Mouse (Mus musculus) forebrain, embryonic 10.5 days (tissue): ENCODE data around the gene B4galnt4. TPM values are rescaled to one million over a fixed set of nuclear protein-coding genes. Genes with fewer than 3 reads are reported as not detected.
A peak's percentile ranks its signal among the peaks of the same experiment; 100 is the strongest.

Experiments
- DNase-seq: peaks from one replicate; pipeline ENCODE4 v3.0.0-alpha.2; 2017; ENCODE audit warnings: low spot score; ENCODE audit errors: extremely low spot score
- H3K27ac ChIP-seq: fragments of 300-500 bp; sonication (generic); 2 replicates; pipeline ENCODE4 v1.5.1; 2016; ENCODE audit warnings: mild to moderate bottlenecking
- H3K27me3 ChIP-seq: fragments of 300-500 bp; sonication (generic); 2 replicates; pipeline ENCODE4 v1.6.1; 2016; ENCODE audit warnings: mild to moderate bottlenecking; ENCODE audit not compliant: poor library complexity, severe bottlenecking
- H3K36me3 ChIP-seq: fragments of 300-500 bp; sonication (generic); replicated peaks from 2 replicates; pipeline ENCODE4 v1.6.1; 2016; ENCODE audit warnings: mild to moderate bottlenecking, moderate library complexity
- H3K4me1 ChIP-seq: fragments of 300-500 bp; sonication (generic); 2 replicates; pipeline ENCODE4 v1.6.1; 2016
- H3K4me3 ChIP-seq: fragments of 300-500 bp; sonication (generic); 2 replicates; pipeline ENCODE4 v1.5.1; 2016; ENCODE audit warnings: mild to moderate bottlenecking, moderate library complexity
- H3K9me3 ChIP-seq: fragments of 300-500 bp; sonication (generic); 2 replicates; pipeline ENCODE4 v1.6.1; 2016; ENCODE audit warnings: mild to moderate bottlenecking, moderate library complexity
- WGBS: fragments of 180-500 bp; shearing (Covaris S2); methylation state at CpG from one replicate; pipeline ENCODE4 v1.1.7; 2016; 5-methylcytosine and 5-hydroxymethylcytosine counted together
- polyA plus RNA-seq: library from polyadenylated mRNA; unstranded; fragments of >200 nt; fragmentation: Nextera tagmentation; extraction: Ambion mirVana; gene quantifications from 2 replicates; pipeline ENCODE4 v1.2.1, GENCODE M21; 2016

B4galnt4 gene
- polyA plus RNA-seq, 1 experiment from 2014 or later, result 24.6 TPM

DNA sequence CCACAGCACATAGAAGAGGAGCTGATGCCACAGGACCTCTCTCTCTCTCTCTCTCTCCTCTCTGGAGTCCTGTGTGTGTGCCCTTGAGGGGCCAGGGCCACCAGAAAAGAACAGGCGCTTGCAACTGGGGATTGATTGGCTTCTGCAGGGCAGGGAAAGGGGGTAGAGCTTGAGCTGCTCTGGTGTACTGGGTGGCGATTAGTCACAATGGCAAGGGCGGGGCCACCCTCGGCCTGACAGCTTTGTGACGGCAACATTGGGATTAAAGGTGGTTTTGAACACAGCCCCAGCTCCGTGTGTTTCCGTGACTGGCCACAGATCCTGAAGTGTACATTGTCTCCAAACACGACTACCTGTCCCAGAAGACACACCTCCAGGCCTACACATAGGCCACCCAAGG, 29.3 kb downstream of the B4galnt4 start:
- Histone ChIP-seq H3K9me3 (no peaks in the 10 kb centered on the region), H3K36me3 (no peaks in the 10 kb centered on the region), H3K27ac (no peak overlapping the region), H3K27me3 (peaks cover 84% of the 10 kb centered on the region), H3K4me1 (peaks cover 45% of the 10 kb centered on the region), H3K4me3 (no peak overlapping the region)
- WGBS, result 66% methylated on average over 8 of the region's 8 CpGs
- DNase-seq, result no peak

DNA sequence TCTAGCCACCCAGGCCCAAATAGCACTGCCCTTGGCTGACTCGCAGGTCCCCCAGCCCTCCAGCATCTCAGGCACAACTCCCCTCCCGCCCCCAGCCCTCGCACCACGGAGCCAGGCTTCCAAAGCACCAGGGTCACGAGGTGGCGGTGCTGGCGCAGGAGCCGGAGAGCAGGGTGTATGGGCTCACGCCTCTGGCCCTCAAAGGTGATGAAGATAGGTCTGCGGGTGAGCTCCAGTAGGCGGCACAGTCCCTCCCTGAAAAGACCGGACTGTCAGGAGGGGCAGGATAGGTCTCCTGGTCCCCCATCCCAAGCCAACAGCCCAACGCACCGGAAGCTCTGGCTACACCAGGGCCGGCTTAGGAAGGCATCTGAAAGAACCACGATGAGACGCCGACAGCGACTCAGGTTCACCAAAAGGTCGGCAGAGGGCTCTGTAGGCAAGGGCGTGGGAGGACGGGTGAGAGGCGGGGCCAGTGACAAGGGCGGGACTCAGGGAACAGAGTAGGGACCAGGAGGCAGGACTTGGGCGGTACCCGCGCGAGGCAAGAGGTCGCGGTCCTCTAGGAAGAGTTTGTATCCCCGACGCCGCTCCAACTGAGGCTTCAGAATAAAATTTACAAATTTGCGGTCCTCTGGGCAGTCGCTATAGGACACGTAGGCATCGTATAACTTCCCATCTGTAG, 31.3 kb downstream of the B4galnt4 start:
- Histone ChIP-seq H3K27ac (peak overlapping the region; percentile 78), H3K4me1 (peaks cover 53% of the 10 kb centered on the region), H3K27me3 (peaks cover 85% of the 10 kb centered on the region), H3K36me3 (no peaks in the 10 kb centered on the region), H3K9me3 (no peaks in the 10 kb centered on the region), H3K4me3 (peak overlapping the region; percentile 45)
- 8% methylated on average over 37 of the region's 37 CpGs for WGBS
- DNase-seq, result peak; percentile 86

- Histone ChIP-seq H3K9me3 (no peaks in the 10 kb centered on the region), H3K4me3 (no peak overlapping the region), H3K4me1 (peaks cover 38% of the 10 kb centered on the region), H3K27me3 (peaks cover 85% of the 10 kb centered on the region), H3K36me3 (no peaks in the 10 kb centered on the region), H3K27ac (no peak overlapping the region)
- WGBS, result 91% methylated on average over 6 of the region's 6 CpGs
- no peak for DNase-seq
Observed at GRCm38 (mm10) chr7:141093950-141094349, 33.0 kb downstream of the B4galnt4 start.

GRCm38 (mm10) chr7:141094487-141095205, 33.7 kb downstream of the B4galnt4 start:
- DNase-seq, result no peak
- peaks cover 85% of the 10 kb centered on the region for H3K27me3 ChIP-seq
- H3K4me1 ChIP-seq, result peaks cover 41% of the 10 kb centered on the region

DNA sequence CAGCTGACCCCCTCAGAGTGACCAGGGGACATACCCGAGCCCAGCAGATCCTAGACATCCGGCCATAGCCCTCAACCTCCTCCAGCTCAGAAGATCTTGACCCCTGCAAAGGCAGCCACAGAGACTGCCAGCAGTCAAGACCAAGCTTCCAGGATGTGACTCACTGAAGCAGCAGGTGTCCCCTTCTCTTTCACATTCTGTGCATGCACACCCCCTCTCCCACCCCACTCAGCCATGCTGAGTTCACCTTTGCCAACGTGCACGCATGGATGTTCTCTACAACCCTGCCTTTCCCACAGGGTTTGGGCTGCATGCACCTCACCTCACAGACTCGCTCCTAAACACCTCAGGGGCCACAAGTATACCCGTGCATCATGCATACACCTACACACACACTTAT, 35.1 kb downstream of the B4galnt4 start:
- H3K4me3 ChIP-seq, result no peak overlapping the region
- peaks cover 46% of the 10 kb centered on the region for H3K4me1 ChIP-seq
- DNase-seq, result no peak
- H3K27me3 ChIP-seq, result peaks cover 85% of the 10 kb centered on the region
- 88% methylated on average over 6 of the region's 6 CpGs for WGBS
- H3K27ac ChIP-seq, result no peak overlapping the region
- no peaks in the 10 kb centered on the region for H3K36me3 ChIP-seq
- H3K9me3 ChIP-seq, result no peaks in the 10 kb centered on the region

More at GRCm38 (mm10) chr7:141094487-141095205, 33.7 kb downstream of the B4galnt4 start:
- Histone ChIP-seq H3K36me3 (no peaks in the 10 kb centered on the region), H3K9me3 (no peaks in the 10 kb centered on the region), H3K27ac (no peak overlapping the region), H3K4me3 (no peak overlapping the region)
- WGBS, result 70% methylated on average over 15 of the region's 15 CpGs

- H3K27me3 ChIP-seq, result peaks cover 85% of the 10 kb centered on the region
- 43% methylated on average over 6 of the region's 6 CpGs for WGBS
- H3K9me3 ChIP-seq, result no peaks in the 10 kb centered on the region
- H3K4me1 ChIP-seq, result peaks cover 44% of the 10 kb centered on the region
- H3K4me3 ChIP-seq, result no peak overlapping the region; the same call in 1 of the 2 replicates
- DNase-seq, result no peak
- no peaks in the 10 kb centered on the region for H3K36me3 ChIP-seq
- H3K27ac ChIP-seq, result no peak overlapping the region
Observed at GRCm38 (mm10) chr7:141096649-141097056, 35.7 kb downstream of the B4galnt4 start.

- Histone ChIP-seq H3K9me3 (no peaks in the 10 kb centered on the region), H3K4me3 (no peak overlapping the region), H3K27me3 (peaks cover 85% of the 10 kb centered on the region), H3K27ac (no peak overlapping the region), H3K4me1 (peaks cover 39% of the 10 kb centered on the region), H3K36me3 (no peaks in the 10 kb centered on the region)
- 84% methylated on average over 5 of the region's 5 CpGs for WGBS
- DNase-seq, result no peak
Observed at GRCm38 (mm10) chr7:141097177-141097576, 36.3 kb downstream of the B4galnt4 start.

DNA sequence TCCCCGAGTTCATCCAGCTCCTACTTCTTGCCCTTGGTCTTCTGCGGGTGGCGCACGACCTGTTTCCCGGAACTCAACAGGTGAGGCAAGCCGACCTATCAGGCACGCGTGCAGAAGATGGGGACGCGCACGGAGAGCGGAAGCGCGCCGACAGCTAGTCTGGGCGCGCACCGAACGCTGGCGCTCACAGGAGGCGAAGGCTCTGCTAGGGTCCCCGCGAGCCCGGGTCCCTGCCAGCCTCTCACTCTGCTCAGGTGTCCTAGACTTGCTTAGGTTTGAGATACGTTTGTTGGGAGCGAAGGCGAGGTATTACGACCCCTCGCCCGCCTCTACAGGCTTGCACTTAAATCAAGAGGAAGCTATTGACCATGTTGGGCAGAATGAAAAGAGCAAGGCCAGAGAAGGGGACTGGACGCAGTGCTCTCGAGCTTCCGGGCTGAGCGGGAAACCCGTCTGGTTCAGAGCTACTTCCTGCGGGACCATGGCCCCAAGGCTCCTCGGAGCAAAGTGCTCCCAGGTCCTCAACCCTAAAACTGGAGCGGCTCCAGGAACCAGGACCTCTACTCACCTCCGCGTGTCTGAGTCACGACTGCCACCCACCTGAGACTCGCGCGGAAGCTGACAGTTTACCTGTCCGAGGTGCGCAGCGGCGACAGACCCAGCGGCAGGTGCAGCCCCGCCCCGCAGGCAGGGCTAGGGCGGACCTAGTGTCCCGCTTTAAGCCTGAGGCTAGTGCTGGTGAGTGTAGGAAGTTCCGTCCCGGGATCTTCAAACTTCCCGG, 39.2 kb downstream of the B4galnt4 start, which contains the start of gene Sigirr:
Gene Sigirr, minus strand, starts transcription at position 662 of the 781 bp plus-strand sequence.
- 1% methylated on average over 56 of the region's 56 CpGs for WGBS
- H3K27me3 ChIP-seq, result peaks cover 65% of the 10 kb centered on the region
- H3K27ac ChIP-seq, result peak within 1 kb of the TSS; percentile 49; the same call in 1 of the 2 replicates

DNA sequence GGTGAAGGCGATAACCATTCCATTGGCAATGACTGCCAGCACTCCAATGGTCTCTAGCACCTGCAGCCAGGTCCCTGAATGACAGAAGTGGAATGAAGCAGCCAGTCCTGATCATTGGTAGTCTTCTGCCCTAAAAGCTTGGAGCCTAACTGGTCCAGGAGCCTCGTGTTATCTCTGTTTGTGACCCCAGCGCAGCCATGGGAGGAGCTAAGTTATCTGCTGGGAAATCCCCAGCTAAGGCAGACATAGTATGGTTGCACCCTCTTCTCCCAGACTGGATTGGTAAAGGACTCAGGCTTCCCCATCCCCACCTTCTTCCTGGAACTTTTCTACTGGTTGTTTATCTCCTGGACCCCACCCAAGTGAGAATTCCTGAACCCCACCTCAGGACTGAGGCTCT, 42.3 kb downstream of the B4galnt4 start:
- peaks cover 13% of the 10 kb centered on the region for H3K4me1 ChIP-seq
- no peak overlapping the region for H3K27ac ChIP-seq
- 76% methylated on average over 3 of the region's 3 CpGs for WGBS
- H3K4me3 ChIP-seq, result no peak overlapping the region
- no peaks in the 10 kb centered on the region for H3K9me3 ChIP-seq
- H3K27me3 ChIP-seq, result peaks cover 46% of the 10 kb centered on the region
- H3K36me3 ChIP-seq, result no peaks in the 10 kb centered on the region
- no peak for DNase-seq

More for the DNA sequence above, 39.2 kb downstream of the B4galnt4 start, which contains the start of gene Sigirr:
- peak; percentile 35 for DNase-seq
- Histone ChIP-seq H3K4me1 (peaks cover 21% of the 10 kb centered on the region), H3K36me3 (no peaks in the 10 kb centered on the region), H3K9me3 (no peaks in the 10 kb centered on the region), H3K4me3 (peak within 1 kb of the TSS; percentile 55)

DNA sequence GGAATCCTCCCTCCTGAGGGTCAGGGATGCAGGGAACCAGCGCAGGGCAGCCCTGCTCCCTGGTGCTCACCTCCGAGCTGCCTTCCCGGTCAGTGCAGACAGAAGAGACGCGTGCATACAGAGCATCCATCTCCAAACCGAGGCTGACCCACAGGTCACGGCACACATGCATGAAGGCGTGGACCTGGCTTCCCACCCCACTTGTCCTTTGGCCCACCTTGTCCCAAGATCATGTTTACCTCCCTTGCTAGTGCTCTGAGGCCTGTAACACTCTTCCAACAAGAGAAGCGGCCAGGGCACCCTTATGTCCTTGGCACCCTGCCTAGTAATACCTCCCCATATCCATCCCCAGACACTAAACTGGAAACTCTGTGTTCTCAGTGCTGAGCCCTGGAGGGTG, 55.0 kb downstream of the B4galnt4 start:
- Histone ChIP-seq H3K4me3 (no peak overlapping the region), H3K4me1 (peaks cover 5% of the 10 kb centered on the region), H3K27me3 (peaks cover 27% of the 10 kb centered on the region), H3K27ac (no peak overlapping the region), H3K36me3 (no peaks in the 10 kb centered on the region), H3K9me3 (no peaks in the 10 kb centered on the region)
- DNase-seq, result no peak
- WGBS, result 93% methylated on average over 9 of the region's 9 CpGs

GRCm38 (mm10) chr7:141117636-141118035, 56.7 kb downstream of the B4galnt4 start, which contains the start of gene Ano9:
Gene Ano9, minus strand, starts transcription at chr7:141117806.
- DNase-seq, result no peak
- 10% methylated on average over 9 of the region's 9 CpGs for WGBS
- Histone ChIP-seq H3K36me3 (no peaks in the 10 kb centered on the region), H3K27ac (no peak within 1 kb of the TSS), H3K9me3 (no peaks in the 10 kb centered on the region), H3K4me3 (peak within 1 kb of the TSS; percentile 19), H3K27me3 (peaks cover 27% of the 10 kb centered on the region), H3K4me1 (peaks cover 9% of the 10 kb centered on the region)

DNA sequence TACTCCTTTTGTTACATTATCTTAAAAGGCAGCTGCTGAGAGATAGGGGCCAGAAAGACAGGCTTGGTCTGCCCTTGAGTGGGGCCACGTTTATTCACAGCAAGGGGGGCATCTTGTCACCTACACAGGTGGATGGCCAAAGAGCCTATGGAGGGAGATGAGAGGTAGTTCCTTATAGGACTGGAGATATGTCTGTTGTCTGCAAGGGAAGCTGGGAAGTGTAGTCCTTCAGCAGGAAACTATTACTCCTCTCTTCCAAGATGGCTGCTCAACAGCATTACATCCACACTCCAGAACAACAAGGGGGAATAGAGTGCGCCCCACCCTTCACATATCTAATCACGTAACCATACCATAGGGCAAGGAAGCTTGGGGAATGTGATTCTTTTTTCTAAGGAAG, 58.6 kb downstream of the B4galnt4 start:
- WGBS, result 75% methylated on average over 3 of the region's 3 CpGs

More for the DNA sequence above, 58.6 kb downstream of the B4galnt4 start:
- no peak overlapping the region for H3K4me3 ChIP-seq
- peaks cover 27% of the 10 kb centered on the region for H3K27me3 ChIP-seq
- peaks cover 17% of the 10 kb centered on the region for H3K4me1 ChIP-seq
- no peak overlapping the region for H3K27ac ChIP-seq
- no peak for DNase-seq
- no peaks in the 10 kb centered on the region for H3K9me3 ChIP-seq
- H3K36me3 ChIP-seq, result no peaks in the 10 kb centered on the region
